Mouse (Mus musculus) forelimb bud, embryonic 11.5 days (tissue): Measurements from ENCODE around the gene Cxxc4.
"Not testable (repeated sequence)": the region's sequence is repeated elsewhere in the genome, so short reads cannot be mapped to it uniquely, and the experiment has no call there.

Experiments used
- DNase-seq: peaks from one replicate; pipeline ENCODE4 v3.0.0-alpha.2; 2012; ENCODE audit warnings: low read depth, low spot score

The Cxxc4 gene

DNA sequence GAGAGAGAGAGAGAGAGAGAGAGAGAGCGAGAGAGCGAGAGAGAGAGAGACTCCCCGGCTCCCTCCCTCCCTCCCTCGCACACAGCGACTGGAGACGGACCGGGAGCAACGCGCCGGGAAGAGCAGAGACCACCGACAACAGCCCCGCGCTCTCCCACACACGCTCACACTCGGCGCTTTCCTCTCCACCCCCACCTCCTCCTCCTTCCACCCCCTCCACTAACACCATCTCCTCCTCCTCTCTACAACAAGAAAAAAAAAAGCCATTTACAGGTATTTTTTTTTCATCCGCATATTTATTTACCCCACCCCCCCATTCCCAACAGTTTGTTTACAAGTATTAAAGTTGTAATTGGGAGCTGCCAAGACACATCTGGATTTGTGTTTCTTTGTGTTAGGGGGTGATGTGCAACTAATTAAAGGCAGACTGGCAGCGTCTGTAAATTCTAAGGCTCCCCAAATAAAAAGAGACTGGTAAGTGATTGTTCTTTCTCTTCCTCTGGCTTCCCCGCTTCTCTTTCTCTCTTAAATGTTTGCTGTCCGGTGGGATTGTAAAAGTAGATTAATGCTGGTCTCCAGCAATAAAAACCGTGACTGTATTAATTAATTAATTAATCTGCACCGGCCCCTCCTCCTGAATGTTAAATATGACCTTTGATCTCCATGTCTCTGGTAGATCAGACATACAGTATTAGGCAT is at the start of gene Cxxc4:
TSS of gene Cxxc4 (plus strand) at position 71 of the 699 bp plus-strand sequence.
- no peak for DNase-seq

DNA sequence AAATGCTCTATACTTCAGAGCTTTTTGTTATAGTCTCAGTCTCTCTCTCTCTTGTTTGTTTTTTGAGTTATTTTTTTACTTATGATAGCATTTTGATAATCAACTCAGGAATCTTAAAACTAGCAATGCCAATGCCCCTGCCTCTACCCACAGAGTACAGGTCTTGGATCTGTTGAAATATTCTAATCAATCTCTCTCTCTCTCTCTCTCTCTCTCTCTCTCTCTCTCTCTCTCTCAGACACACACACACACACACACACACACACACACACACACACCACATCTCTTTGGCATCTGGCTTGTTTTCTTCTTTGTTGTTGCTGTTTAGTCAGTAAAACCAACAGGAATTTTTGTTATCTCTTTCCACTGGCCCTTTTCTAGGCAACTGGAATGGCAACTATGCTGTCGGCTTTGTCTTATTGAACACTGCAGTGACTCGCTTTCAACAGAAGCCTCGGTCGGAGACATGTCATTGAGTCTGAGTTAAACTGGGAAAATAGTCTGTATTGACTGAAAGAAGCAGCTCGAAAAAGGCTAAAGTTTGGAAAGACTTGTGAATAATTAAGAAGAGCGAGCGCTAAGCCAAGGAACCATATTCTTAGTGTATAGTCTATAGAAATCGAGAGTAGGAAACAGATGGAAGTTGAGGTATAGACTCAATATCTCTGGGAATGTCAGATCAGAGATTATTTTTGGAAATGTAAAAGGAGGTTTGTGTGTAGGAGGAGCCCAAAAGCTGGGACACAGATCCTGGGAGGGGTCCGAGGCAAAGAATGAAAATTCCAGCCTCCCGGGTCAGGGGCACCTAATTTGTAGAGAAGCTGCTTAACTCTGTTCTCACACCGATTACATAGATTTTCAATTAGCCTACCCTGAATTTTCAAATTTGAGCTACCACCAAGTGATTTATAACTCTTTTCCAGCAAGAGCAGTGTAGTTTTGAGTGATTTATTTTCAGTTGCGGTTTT is 47.0 kb upstream of the Cxxc4 start:
- DNase-seq: no peak

DNA sequence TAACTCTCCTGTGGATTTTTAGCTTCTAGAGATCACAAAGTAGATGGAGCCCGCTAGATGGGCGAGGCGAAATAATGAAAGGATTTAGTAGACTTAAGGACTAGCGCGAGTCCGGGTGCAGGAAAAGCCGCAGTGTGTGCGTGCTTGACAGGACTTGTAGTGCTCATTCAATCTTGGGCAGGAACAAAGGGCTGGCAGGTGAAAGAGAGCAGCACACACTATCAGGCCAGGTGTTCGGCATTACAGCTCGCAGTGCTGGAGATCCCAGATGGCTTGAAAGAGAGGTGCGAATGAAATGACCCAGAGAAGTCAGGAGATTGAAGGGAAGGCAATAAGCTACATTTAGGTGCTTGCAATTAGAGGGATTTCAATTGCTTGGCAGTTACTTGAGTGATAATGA is 46.2 kb upstream of the Cxxc4 start:
- peak; percentile 81 for DNase-seq

DNA sequence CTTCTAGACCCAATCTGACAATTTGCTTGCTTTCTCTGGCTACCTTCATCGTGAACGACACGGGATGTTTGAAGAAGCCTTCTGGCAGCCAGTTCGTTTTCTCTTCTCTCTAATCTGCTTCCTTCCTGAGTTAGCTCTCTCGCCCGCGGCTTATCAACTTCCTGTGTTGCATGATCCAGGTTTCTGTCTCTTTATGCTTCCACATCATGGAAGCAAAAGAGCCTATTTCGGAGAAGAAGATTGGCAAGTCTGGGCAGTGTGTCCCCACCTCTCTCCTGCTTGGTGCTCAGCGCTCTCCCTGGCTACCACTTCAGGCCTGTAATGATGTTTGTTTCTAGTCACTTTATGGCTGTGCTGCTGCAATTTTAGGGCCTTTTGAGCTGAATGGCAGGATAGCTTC is 36.4 kb upstream of the Cxxc4 start:
- DNase-seq: no peak

- no peak for DNase-seq
These were observed 29.7 kb upstream of the Cxxc4 start for GRCm38 (mm10) chr3:134206624-134207023.

DNA sequence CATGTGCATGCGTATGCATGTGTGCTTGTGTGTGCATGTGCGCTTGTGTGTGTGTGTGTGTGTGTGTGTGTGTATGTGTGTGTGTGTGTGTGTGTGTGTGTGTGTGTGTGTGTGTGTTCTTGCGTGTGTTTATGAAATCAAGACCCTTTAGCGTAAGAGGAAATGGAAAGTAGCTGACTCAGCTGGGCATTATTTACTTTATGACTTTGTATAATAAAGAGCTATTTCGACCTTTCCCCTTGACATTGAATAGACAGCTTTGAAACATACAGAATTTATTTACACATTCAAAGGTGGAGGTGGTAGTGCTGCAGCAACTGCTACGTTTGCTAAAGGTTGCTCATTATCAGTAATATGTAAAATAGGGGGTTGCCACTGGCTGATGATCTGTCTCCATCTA is 25.3 kb upstream of the Cxxc4 start:
- no peak for DNase-seq

DNA sequence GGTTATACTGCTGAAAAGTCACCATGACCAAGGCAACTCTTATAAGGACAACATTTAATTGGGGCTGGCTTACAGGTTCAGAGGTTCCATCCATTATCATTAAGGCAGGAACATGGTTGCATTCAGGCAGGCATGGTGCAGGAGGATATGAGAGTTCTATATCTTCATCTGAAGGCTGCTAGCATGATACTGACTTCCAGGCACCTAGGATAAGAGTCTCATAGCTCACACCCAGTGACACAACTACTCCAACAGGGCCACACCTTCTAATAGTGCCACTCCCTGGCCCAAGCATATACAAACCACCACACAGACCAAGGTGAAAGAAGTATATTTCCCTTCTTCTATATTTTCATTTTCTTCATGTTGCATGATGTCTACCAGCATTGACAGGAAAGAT is 16.4 kb upstream of the Cxxc4 start:
- DNase-seq: not testable (repeated sequence)

- no peak for DNase-seq
These were observed 15.3 kb upstream of the Cxxc4 start for GRCm38 (mm10) chr3:134221002-134221401.

GRCm38 (mm10) chr3:134222593-134222992 is 13.7 kb upstream of the Cxxc4 start:
- DNase-seq: no peak

DNA sequence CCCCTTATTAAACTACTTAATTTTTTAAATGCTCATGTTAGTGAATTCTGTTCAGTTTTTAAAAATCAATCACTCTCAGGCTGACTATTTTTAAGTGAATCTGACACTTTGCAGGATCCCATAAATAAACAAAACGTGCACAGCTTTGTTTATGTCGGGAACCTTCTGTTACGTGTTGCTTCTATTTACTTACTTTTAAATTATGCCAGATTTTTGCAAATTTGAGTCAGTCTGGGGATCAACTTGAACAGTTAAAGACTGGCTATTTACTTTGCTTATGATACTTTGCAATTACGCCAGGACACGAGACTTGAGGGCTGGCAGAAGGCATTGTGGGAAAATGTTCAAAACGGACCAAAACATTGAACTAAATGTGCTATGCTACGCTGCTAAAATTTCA is 12.3 kb upstream of the Cxxc4 start:
- no peak for DNase-seq

GRCm38 (mm10) chr3:134225928-134226327 is 10.4 kb upstream of the Cxxc4 start:
- no peak for DNase-seq

DNA sequence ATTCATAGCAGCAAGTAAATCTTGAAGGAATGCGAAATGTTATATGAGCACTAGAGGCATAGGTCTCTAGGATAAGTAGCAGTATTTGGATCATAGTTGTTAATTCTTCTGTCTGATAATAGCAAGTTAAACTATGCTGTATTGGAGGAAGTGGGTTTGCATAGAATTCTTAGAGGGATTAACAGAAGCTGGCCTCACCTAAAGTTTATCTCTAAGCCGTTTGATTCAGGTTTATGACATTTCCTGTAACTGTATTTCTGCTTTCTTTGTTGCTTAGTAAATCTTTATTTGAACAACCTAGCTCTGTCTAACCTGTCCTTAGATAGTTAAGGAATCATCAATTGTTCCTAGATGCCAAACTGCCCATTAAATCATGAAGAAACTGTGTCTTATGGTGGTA is 3.5 kb upstream of the Cxxc4 start:
- no peak for DNase-seq

- peak; percentile 88 for DNase-seq
These were observed 532 bp upstream of the Cxxc4 start for GRCm38 (mm10) chr3:134235491-134236413.

DNA sequence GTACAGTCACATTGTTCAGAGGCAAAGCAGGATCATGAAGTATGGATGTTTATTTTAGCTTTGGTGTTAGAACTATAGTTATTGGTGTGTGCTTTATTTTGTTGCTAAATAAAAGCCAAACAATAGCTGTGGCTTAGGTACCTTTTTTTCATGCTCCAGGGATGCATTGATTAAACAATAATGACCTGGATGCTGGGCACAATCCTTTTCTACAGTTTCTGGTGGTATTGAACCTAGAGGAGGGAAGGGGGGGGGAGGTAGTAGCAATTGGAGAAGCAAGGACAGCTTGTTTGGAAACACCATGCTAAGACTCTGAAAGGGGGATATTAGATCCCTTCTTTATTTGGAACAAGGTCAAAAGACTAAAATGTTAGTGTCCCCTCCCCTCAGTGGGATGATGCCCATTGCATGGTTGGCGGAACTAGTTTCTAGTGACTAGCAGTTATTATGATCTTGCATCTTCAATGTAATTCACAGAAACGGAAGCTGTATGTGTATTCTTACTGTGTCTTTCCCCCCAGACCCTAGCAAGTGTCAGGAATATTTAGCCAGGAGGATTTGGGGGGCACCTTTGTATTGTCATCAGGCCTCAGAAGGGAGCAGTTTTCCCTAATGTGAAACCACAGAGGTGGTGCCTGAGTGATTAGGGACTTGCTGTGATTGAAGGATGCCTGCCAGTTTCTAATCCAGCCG is 975 bp downstream of the Cxxc4 start:
- no peak for DNase-seq

GRCm38 (mm10) chr3:134238621-134239310 is 2.5 kb downstream of the Cxxc4 start:
- peak; percentile 23 for DNase-seq

GRCm38 (mm10) chr3:134239321-134239970 is 3.2 kb downstream of the Cxxc4 start:
- DNase-seq: peak; percentile 41

DNA sequence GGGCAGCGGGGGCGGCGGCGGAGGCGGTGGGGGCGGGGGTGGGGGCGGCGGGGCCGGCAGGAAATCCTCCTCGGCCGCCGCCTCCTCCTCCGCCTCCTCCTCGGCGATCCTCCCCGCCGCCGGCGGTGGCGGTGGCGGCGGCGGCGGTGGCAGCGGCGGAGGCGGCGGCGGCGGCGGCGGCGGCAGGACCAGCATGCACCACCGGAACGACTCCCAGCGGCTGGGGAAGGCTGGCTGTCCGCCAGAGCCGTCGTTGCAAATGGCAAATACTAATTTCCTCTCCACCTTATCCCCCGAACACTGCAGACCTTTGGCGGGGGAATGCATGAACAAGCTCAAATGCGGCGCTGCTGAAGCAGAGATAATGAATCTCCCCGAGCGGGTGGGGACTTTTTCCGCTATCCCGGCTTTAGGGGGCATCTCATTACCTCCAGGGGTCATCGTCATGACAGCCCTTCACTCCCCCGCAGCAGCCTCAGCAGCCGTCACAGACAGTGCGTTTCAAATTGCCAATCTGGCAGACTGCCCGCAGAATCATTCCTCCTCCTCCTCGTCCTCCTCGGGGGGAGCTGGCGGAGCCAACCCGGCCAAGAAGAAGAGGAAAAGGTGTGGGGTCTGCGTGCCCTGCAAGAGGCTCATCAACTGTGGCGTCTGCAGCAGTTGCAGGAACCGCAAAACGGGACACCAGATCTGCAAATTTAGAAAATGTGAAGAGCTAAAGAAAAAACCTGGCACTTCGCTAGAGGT is 3.9 kb downstream of the Cxxc4 start:
- DNase-seq: peak; percentile 36

DNA sequence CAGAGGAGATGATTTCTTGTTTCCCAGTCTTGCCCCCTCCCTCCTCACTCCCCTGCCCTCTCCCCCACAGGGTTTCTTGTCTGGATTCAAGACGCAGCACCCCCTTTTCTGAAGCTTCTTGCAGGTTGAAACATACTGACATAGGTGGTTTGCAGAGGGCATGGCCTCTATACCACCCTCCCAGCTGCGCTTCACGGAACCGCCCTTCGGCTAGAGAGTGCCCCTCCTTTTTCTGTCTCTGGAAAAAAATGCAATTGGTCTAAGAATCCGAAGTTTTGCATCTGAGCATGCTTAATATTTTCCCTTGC is 4.4 kb downstream of the Cxxc4 start:
- DNase-seq: no peak

DNA sequence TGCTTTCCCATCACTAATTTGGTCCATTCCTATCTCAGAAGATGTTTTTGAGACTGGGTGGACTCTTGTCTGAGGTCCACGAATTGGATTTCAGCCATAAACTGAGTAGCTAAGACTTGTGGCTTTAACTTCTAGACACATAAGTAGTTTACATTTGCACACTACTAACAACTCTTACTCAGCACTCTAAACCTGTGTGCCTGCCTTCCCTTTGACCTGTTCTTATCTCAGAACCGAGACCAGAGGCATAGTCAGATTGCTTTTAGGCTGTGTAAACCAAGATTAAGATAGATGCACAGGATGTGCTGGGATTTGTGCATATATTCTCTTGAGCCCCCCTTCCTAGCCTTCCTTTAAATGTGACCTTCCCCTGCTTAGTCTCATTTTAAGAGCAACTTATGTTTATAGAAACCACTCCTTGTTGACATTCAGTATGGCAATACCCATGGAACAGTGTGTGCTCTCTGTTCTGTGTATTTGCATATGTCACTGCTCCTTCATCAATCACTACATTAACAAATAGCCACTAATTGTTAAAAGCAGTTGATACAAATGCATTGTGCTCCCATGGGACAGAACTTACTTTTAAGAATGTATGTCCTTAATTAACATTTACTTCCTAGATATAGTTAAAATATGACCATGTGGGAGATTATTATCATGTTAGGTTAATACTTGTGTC is 7.0 kb downstream of the Cxxc4 start:
- no peak for DNase-seq
